Mouse (Mus musculus) intestine, embryonic 15.5 days (tissue): Measurements from ENCODE around the gene Ttc33. TPM values are rescaled to one million over a fixed set of nuclear protein-coding genes. Genes with fewer than 3 reads are reported as not detected.
A peak's percentile ranks its signal among the peaks of the same experiment; 100 is the strongest.

Experiments used
- ATAC-seq: fragments of 200-750 bp; cut with Nextera tagmentation; 2 replicates; pipeline ENCODE4 v1.8.0; 2017; ENCODE audit warnings: moderate TSS enrichment, moderate library complexity
- H3K27ac ChIP-seq: fragments of 300-500 bp; sonication (generic); 2 replicates; pipeline ENCODE4 v1.5.1; 2015; ENCODE audit warnings: mild to moderate bottlenecking, inconsistent platforms
- H3K27me3 ChIP-seq: fragments of 300-500 bp; sonication (generic); replicated peaks from 2 replicates; pipeline ENCODE4 v1.6.1; 2015; ENCODE audit warnings: inconsistent platforms
- H3K36me3 ChIP-seq: fragments of 300-500 bp; sonication (generic); 2 replicates; pipeline ENCODE4 v1.6.1; 2015; ENCODE audit warnings: inconsistent platforms
- H3K4me1 ChIP-seq: fragments of 300-500 bp; sonication (generic); replicated peaks from 2 replicates; pipeline ENCODE4 v1.6.1; 2015; ENCODE audit warnings: inconsistent platforms
- H3K4me2 ChIP-seq: fragments of 300-500 bp; sonication (generic); replicated peaks from 2 replicates; pipeline ENCODE4 v1.6.1; 2015; ENCODE audit warnings: mild to moderate bottlenecking, inconsistent platforms
- H3K4me3 ChIP-seq: fragments of 300-500 bp; sonication (generic); replicated peaks from 2 replicates; pipeline ENCODE4 v1.5.1; 2015; ENCODE audit warnings: inconsistent platforms
- H3K9ac ChIP-seq: fragments of 300-500 bp; sonication (generic); 2 replicates; pipeline ENCODE4 v1.6.1; 2015; ENCODE audit warnings: inconsistent platforms
- H3K9me3 ChIP-seq: fragments of 300-500 bp; sonication (generic); 2 replicates; pipeline ENCODE4 v1.6.1; 2016; ENCODE audit warnings: inconsistent platforms
- WGBS: fragments of 180-500 bp; shearing (Covaris S2); methylation state at CpG from one replicate; pipeline ENCODE4 v1.1.7; 2015; 5-methylcytosine and 5-hydroxymethylcytosine counted together
- polyA plus RNA-seq: library from polyadenylated mRNA; unstranded; fragments of >200 nt; fragmentation: Nextera tagmentation; extraction: Ambion mirVana; gene quantifications from 2 replicates; pipeline ENCODE4 v1.2.1, GENCODE M21; 2015

Ttc33 gene
- polyA plus RNA-seq, result 32.9 and 38.2 TPM in 2 replicates

- WGBS, result under 1% methylated on average over 55 of the region's 55 CpGs
- Histone ChIP-seq H3K4me1 (peaks cover 17% of the 10 kb centered on the region), H3K36me3 (0 out of 2 replicates have a peak, but pooled peaks cover 3% of the 10 kb centered on the region), H3K9ac (peak within 1 kb of the TSS; percentile 92), H3K4me2 (peak within 1 kb of the TSS; percentile 69), H3K27ac (peak within 1 kb of the TSS; percentile 79), H3K9me3 (no peaks in the 10 kb centered on the region), H3K4me3 (peak within 1 kb of the TSS; percentile 98), H3K27me3 (no peaks in the 10 kb centered on the region)
- peak; percentile 92 for ATAC-seq
Observed at GRCm38 (mm10) chr15:5185366-5186292, at the start of gene Ttc33. Gene Ttc33 (plus strand): TSS chr15:5185525.

DNA sequence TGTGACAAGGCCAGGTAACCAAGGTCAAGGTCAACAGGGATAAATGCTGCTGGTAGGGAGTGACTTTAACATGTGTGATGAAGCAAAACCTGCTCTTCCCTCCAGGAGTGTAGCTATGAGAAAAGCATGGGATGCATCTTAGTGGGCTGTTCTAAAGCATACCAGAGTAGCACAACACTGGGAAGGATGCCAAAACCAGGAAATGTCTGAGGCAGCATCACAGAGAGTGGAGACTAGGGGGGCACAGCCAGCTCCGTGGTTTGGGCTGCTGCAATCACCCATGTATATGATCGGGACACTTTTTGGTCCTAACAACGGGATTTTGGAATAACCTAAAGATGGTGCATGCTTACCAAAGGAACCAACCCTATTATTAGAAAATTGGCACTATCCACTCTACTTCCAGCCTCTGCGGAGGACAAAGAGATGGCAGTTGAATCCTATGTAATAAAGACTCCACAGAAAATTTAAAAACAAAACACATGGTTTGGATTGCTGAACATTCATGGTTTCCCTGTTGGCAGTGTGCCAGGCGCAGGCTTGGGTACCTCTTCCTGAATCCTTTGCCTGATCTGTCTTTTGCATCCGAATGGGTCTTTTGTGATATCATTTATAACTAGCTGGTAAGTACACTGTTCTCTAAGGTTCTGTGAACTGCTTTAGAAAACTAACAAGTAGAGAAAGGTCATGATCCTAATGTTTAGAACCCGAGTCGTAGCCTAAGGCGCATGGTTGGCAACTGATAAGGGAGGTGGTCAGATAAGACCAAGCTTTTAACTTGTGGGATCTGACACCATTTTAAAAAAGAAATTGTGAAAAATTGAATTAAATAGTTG, 47.1 kb upstream of the Ttc33 start:
- H3K4me3 ChIP-seq, result no peak overlapping the region
- WGBS, result 63% methylated on average over 9 of the region's 9 CpGs
- no peaks in the 10 kb centered on the region for H3K9me3 ChIP-seq
- no peak for ATAC-seq
- no peak overlapping the region for H3K27ac ChIP-seq
- no peak overlapping the region for H3K4me2 ChIP-seq
- 0 out of 2 replicates have a peak, but pooled peaks cover 4% of the 10 kb centered on the region for H3K4me1 ChIP-seq
- H3K27me3 ChIP-seq, result no peaks in the 10 kb centered on the region
- no peak overlapping the region for H3K9ac ChIP-seq
- H3K36me3 ChIP-seq, result no peaks in the 10 kb centered on the region

GRCm38 (mm10) chr15:5139366-5139765, 46.0 kb upstream of the Ttc33 start:
- Histone ChIP-seq H3K27ac (no peak overlapping the region), H3K4me3 (no peak overlapping the region), H3K4me2 (no peak overlapping the region), H3K36me3 (no peaks in the 10 kb centered on the region), H3K9me3 (no peaks in the 10 kb centered on the region), H3K9ac (no peak overlapping the region), H3K4me1 (0 out of 2 replicates have a peak, but pooled peaks cover 4% of the 10 kb centered on the region), H3K27me3 (no peaks in the 10 kb centered on the region)
- no peak for ATAC-seq
- 72% methylated on average over 2 of the region's 2 CpGs for WGBS

GRCm38 (mm10) chr15:5139863-5140262, 45.5 kb upstream of the Ttc33 start:
- Histone ChIP-seq H3K27ac (no peak overlapping the region), H3K4me2 (no peak overlapping the region), H3K4me1 (peaks cover 4% of the 10 kb centered on the region; the same call in 1 of the 2 replicates), H3K4me3 (no peak overlapping the region), H3K9ac (no peak overlapping the region), H3K36me3 (no peaks in the 10 kb centered on the region), H3K27me3 (no peaks in the 10 kb centered on the region), H3K9me3 (no peaks in the 10 kb centered on the region)
- ATAC-seq, result no peak
- WGBS, result 84% methylated on average over 7 of the region's 7 CpGs

DNA sequence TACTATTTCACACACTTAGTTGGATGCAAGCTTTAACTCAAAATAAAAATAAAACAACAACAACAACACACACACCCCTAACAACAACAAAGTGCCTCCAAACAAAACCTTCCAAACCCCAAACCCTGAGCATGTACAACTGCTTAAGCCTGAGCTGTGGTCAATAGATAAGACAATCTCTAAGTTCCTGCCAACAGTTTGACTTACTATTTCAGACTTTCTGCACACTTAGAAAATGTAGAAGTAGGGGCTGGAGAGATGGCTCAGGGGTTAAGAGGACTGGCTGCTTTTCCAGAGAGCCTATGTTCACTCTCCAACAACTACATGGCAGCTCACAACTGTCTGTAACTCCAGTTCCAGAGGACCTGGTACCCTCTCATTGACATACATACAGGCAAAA, 45.0 kb upstream of the Ttc33 start:
- H3K27me3 ChIP-seq, result no peaks in the 10 kb centered on the region
- peaks cover 9% of the 10 kb centered on the region for H3K4me1 ChIP-seq

GRCm38 (mm10) chr15:5142047-5142446, 43.3 kb upstream of the Ttc33 start:
- 54% methylated on average over 5 of the region's 5 CpGs for WGBS

More for the DNA sequence above, 45.0 kb upstream of the Ttc33 start:
- ATAC-seq, result no peak
- no peaks in the 10 kb centered on the region for H3K9me3 ChIP-seq
- no peak overlapping the region for H3K9ac ChIP-seq
- H3K4me2 ChIP-seq, result no peak overlapping the region
- H3K27ac ChIP-seq, result no peak overlapping the region
- H3K4me3 ChIP-seq, result no peak overlapping the region
- no peaks in the 10 kb centered on the region for H3K36me3 ChIP-seq

GRCm38 (mm10) chr15:5142714-5143113, 42.6 kb upstream of the Ttc33 start:
- Histone ChIP-seq H3K9ac (no peak overlapping the region), H3K4me2 (no peak overlapping the region), H3K27ac (no peak overlapping the region), H3K36me3 (no peaks in the 10 kb centered on the region), H3K4me3 (no peak overlapping the region), H3K27me3 (no peaks in the 10 kb centered on the region), H3K4me1 (peaks cover 11% of the 10 kb centered on the region), H3K9me3 (no peaks in the 10 kb centered on the region)
- WGBS, result 66% methylated on average over 5 of the region's 5 CpGs
- no peak for ATAC-seq

More at GRCm38 (mm10) chr15:5142047-5142446, 43.3 kb upstream of the Ttc33 start:
- no peaks in the 10 kb centered on the region for H3K9me3 ChIP-seq
- H3K36me3 ChIP-seq, result no peaks in the 10 kb centered on the region
- H3K4me2 ChIP-seq, result no peak overlapping the region
- H3K4me3 ChIP-seq, result no peak overlapping the region
- ATAC-seq, result no peak
- no peak overlapping the region for H3K27ac ChIP-seq
- H3K27me3 ChIP-seq, result no peaks in the 10 kb centered on the region
- H3K4me1 ChIP-seq, result peaks cover 11% of the 10 kb centered on the region
- no peak overlapping the region for H3K9ac ChIP-seq

GRCm38 (mm10) chr15:5143361-5144020, 41.8 kb upstream of the Ttc33 start, which contains the start of gene Prkaa1:
Gene Prkaa1 (plus strand): TSS chr15:5143861.
- under 1% methylated on average over 74 of the region's 80 CpGs for WGBS
- peak; percentile 96 for ATAC-seq
- peak within 1 kb of the TSS; percentile 88 for H3K27ac ChIP-seq

DNA sequence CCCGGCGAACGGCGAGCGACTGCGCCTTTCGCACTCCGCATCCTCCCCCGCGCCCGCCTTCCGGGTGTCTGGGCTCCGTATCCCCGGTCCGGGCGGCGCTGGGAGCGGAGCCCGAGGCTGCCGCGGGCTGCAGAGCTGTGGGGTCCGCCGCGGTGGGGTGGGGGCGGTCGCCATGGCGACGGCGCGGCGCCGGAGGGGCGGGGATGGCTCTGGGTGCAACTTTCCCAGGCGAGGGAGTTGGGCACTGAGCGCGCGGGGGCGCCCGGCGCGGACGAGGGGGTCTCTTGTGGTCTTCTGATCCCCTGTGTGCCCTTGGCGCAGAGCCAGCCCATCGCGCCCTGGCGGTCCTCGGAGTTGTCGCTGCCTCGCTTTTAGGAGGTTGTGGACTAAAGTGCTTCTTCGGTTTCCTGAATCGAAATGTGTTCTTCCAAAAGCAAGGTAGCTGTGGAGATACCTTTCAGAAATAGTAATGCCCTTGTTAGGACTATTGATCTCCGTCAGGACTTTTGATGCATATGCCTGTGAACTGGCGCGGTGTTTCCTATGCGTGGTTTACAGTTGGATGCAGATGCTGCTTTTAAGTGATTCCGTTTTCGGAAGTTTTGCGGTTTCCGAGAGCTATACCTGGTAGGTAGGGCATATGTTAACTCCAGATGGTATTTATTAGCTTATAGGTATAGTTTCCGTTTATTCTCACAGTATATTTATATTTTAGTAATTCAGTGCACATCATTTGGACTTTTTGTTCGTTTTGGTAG, 41.1 kb upstream of the Ttc33 start:
- no peaks in the 10 kb centered on the region for H3K27me3 ChIP-seq
- peaks cover 7% of the 10 kb centered on the region for H3K4me1 ChIP-seq
- H3K9ac ChIP-seq, result peak overlapping the region; percentile 85
- H3K9me3 ChIP-seq, result no peaks in the 10 kb centered on the region
- peak; percentile 87 for ATAC-seq
- H3K4me3 ChIP-seq, result peak overlapping the region; percentile 96
- H3K36me3 ChIP-seq, result no peaks in the 10 kb centered on the region
- peak overlapping the region; percentile 88 for H3K27ac ChIP-seq
- peak overlapping the region; percentile 59 for H3K4me2 ChIP-seq
- WGBS, result under 1% methylated on average over 61 of the region's 61 CpGs

More at GRCm38 (mm10) chr15:5143361-5144020, 41.8 kb upstream of the Ttc33 start, which contains the start of gene Prkaa1:
- Histone ChIP-seq H3K27me3 (no peaks in the 10 kb centered on the region), H3K36me3 (no peaks in the 10 kb centered on the region), H3K9ac (peak within 1 kb of the TSS; percentile 85), H3K9me3 (no peaks in the 10 kb centered on the region), H3K4me3 (peak within 1 kb of the TSS; percentile 96), H3K4me2 (peak within 1 kb of the TSS; percentile 59), H3K4me1 (peaks cover 7% of the 10 kb centered on the region)

- ATAC-seq, result no peak
- H3K4me2 ChIP-seq, result peak overlapping the region; percentile 59
- H3K9me3 ChIP-seq, result no peaks in the 10 kb centered on the region
- no peaks in the 10 kb centered on the region for H3K27me3 ChIP-seq
- peaks cover 7% of the 10 kb centered on the region for H3K4me1 ChIP-seq
- peak overlapping the region; percentile 96 for H3K4me3 ChIP-seq
- H3K36me3 ChIP-seq, result no peaks in the 10 kb centered on the region
- WGBS, result 42% methylated on average over 9 of the region's 9 CpGs
- no peak overlapping the region for H3K27ac ChIP-seq
- H3K9ac ChIP-seq, result no peak overlapping the region
Observed at GRCm38 (mm10) chr15:5145196-5145945, 40.0 kb upstream of the Ttc33 start.
